Mouse (Mus musculus): ENCODE data around the gene Ttc28.

The Ttc28 gene

DNA sequence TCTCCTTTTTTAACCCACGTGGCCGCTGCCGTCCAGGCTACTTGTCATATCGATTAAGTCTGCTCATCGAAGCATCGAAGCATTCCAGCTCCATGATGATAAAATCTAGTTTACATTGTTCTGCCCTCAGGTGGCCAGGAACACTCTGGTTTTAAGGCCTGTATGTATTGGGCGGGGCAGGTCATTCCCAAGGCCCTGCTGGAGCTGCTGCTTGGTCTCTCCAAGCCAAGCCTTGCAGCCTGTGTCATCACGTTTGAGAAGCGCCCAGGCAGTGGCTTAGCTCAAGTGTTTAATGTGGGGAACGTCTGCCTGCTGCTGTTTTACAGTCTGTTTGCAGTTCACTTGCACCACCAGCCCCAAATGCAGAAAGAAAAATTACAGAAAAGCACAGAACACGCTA is 132.5 kb downstream of the Ttc28 start:
- DNase-seq: no peak

GRCm38 (mm10) chr5:111012587-111012986 is 133.0 kb downstream of the Ttc28 start:
- no peak for DNase-seq

DNA sequence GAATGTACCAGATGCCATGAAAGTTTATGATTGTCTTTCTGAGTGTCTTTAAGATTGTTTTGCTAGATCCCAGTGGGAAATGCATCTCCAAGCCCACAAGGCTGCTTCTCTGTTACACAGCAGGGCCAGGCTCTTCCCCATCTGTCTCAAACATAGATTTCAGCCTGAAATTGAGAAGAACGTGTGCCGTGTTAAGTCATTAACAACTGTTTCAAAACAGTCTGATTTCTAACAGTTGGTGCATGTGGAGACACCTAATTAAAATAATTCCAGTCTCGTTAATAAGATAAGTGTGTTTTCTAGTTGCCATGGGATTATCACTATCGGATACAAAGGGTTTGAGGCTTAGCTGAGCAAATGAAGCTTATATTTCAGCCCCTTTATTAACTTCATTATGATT is 135.4 kb downstream of the Ttc28 start:
- no peak for DNase-seq

GRCm38 (mm10) chr5:111017319-111017718 is 137.7 kb downstream of the Ttc28 start:
- no peak for DNase-seq

DNA sequence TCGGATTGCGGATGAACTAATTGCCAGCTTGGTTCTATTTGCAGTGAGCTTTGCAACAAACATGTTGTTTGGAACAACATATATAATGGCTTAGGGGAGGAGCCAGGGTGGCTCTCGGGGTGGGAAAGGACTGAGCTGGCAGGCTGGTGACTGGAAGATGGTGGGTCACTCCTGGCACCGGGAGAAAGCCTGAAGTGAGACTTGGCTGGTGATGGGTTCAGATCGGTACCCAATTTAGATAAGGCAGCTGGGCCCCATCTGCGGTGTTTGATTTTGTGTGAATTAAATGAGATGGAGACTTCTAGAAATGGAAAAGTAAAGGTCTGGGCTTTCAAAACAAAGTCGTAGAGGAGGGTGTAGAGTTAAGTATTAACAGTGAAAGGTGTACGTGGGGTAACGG is 142.7 kb downstream of the Ttc28 start:
- no peak for DNase-seq

DNA sequence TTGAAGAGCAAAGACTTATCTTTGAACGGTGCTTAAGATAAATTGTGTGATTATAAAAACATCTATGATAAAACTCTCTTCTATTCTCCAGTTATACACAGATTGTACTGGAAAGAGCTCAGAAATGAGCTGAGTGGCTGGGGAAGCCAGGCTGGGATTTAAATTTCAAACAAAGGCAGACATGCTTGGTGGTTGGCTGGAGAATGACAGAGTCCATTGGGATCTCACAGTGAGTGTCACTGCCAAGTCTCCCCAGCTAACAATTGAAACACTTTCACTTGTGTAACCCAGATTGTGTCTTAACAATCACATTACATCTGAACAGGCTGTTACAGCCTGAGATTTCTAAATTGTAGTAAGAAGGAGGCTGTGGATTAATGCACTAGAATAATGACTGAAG is 143.3 kb downstream of the Ttc28 start:
- DNase-seq: no peak

DNA sequence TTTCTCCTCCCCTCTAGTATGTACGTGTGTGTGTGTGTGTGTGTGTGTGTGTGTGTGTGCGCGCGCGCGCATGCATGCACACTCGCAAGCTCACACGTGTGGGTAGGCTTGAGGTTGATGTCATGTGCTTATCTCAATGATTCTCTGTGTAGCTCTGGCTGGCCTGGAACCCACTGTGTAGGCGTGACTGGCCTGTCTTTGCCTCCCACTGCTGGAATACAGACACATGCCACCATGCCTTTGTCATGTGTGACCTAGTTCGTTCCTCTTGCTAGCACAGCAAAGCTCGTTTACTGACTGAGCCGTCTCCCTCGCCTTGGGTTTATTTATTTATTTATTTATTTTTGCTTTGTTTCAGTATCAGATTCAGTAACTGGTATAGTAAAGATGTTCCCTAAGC is 145.0 kb downstream of the Ttc28 start:
- DNase-seq: no peak

DNA sequence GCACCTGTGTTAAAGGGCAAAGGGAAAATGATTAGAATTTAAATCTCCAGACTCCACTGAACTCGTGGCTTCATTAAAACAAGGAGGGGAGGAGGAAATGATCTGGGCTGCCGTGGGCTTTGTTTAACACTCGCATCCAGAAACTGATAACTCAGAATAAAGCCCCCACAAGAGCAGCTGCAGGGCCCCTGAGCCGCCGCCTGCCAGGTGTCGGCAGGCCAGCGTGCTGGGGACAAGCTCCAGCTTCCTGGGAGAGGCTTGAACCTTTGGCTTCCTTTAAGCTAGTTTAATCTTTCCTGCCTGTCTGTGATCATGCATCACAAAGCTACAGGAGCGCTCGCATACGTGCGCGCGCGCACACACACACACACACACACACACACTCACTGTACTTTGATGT is 145.9 kb downstream of the Ttc28 start:
- no peak for DNase-seq

GRCm38 (mm10) chr5:111026209-111026608 is 146.6 kb downstream of the Ttc28 start:
- DNase-seq: no peak

DNA sequence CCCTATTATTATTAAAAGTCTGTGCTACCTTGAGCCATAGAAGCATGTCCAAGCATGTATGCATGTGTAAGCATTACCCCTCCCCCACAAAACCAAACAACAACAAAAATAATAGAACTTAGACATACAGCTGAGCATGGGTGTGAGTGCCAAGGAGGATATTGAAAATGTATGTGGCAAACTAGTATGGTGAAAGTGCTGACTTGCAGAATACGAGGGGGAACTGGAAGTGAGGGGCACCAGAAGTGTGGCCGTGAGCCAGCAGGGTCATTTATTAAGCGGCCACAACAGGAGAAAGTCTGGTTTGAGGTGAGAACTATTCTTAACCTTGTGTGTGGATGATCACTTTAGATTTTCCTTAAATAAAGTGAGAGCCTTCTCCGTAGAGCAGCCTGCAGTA is 148.7 kb downstream of the Ttc28 start:
- DNase-seq: no peak

- DNase-seq: no peak
Observed at GRCm38 (mm10) chr5:111028952-111029351, 149.3 kb downstream of the Ttc28 start.

DNA sequence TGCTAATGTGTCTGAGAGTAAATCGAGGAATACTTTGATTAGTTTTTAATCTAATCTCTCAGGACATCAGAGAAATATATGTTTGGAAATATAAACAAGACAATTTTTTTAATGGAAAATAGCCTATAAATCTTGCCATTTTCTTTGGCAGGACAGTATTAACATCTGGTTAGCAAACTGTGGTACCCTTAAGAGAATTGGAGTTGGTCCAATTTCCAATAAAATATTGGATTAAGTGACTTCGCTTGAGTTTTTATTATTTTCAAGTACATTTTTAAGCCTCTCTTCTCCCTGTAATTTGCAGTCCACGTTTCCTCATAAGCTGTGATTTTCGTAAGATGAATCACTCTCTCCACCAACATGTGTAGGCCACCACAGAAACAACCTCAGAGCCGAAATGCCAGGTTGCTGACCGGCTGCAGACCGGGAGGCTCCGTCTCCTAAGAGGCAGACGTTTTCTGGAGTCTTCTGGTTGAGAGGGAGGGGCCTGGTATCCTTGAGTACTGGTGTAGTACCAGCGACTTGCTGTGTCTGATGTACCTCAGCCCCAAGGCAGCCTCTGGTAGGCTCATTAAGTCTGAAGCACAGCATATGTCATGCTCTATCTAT is 153.2 kb downstream of the Ttc28 start:
- no peak for DNase-seq

GRCm38 (mm10) chr5:111033489-111033888 is 153.9 kb downstream of the Ttc28 start:
- DNase-seq: no peak

- no peak for DNase-seq
Observed at GRCm38 (mm10) chr5:111037123-111037748, 157.6 kb downstream of the Ttc28 start.

GRCm38 (mm10) chr5:111039771-111040170 is 160.2 kb downstream of the Ttc28 start:
- no peak for DNase-seq

DNA sequence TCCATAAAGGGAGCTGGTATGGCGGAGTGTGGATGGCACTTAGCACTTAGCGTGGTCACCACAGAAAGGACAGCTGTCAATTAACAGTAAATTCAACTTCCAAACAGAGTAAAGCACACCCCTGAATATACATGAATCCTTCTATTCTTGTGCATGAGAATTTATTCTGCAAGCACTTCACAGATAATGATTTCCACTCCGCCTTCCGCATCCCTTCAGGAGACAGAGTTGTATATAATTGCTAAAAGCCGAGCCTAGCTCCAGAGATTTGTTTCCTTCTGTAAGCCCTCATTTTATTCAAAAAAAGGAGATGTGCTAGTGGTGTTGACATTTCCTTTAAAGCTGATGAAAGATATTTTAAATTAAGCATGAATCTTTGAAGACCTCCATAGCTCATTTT is 162.3 kb downstream of the Ttc28 start:
- DNase-seq: no peak

DNA sequence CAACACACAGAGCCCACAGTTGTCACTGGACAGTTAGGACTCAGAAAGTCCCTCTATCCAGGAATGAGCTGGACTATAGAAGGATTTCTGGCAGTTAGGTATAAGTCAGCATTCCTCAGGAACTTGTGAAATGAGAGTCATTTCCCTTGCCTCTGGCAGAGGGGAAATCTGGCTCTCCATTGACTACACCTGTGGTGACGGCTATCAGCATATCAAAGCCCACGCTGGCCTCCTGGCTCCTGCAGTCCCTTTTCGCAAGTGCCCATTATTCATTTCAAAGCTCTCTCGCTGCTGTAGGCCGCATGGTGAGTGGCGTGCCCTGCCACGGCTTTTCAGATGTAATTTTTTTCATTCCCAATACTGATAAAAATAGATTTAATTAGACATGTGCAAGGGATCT is 164.6 kb downstream of the Ttc28 start:
- DNase-seq: no peak

DNA sequence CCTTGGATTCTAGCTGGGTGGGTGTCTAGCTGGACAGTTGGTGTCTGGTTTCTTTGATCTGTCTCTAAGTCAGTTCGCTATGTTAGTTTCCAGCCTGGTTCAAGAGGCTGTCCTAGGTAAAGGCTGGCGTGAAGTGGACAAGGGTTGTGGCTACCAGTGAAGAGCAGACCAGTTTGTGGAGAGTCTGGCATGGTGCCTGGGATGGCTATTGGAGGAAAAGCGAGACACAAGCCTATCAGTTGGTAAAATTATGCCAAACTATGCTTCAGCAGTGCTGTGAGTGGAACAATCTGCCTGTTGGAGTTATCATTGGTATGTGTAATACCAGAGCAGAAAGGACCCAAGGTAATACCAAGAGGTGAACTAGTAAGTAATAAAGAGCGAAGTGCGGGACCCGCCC is 166.8 kb downstream of the Ttc28 start:
- DNase-seq: no peak

DNA sequence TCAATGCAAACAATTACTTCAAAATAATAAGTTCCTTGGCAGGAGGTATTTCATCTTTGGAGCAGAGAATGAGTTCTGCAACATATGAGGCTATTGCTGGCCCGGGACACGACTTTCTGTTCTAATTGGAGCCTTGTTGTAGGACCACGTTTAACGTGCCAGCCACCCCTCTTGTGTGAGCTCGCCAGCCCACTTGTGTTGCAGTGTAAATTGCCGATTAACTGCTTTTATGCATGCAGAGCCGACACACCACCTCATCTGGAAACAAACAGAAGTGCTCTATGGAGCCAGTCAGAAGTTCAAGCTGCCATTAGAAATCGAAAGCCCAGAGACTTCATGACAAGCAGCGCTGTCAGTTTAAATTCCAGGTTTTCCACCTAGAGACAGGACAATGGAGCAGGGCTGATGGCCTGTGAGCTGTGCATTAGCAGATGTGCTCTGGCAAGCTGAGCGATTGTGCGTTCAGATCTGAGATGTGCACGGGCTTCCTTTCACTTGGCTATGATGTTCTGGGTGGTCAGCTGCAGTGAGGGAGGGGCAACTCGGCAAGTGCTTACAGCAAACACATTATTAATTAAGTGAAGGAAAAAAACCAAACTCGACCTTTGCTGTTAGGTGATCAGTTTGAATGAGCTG is 167.4 kb downstream of the Ttc28 start:
- DNase-seq: no peak

DNA sequence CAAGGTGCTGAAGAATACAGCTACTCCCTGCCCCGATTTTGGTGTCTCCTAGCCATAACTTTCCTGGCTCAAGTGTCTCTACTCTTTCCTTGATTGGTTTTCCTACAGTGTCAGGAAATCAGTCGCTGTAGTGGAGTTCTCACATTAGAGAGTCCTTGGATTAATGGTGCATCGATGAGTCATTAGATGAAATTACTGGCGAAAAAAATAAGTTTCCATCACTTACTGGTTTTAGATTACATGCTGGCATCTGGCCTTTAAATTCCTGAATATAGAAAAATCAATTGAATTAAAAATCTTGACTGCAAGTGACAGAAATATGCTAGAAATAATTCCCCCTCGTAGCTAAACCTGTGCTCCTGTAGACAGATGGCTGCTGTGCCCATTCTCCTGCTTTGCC is 168.4 kb downstream of the Ttc28 start:
- no peak for DNase-seq

GRCm38 (mm10) chr5:111049584-111049983 is 170.0 kb downstream of the Ttc28 start:
- no peak for DNase-seq

DNA sequence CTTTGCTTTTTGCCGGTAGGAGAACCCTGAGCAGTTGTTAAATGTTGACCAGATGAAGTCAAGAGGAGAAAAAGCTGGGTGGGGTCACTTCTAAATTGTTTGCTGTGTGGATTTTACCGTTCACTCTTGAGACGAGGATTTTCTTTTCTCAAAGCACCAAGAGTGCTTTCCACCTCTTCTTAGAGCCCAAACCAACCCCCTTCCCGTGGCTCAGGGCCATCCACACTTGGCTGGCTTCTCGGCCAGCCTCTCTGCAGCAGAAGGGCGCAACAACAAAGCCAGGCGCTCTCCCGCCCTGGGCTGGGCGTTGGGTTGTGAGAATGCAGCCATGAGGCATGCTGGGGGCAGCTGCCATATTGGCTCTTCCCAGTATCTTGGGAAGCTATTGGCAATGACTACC is 170.5 kb downstream of the Ttc28 start:
- DNase-seq: no peak

GRCm38 (mm10) chr5:111054380-111054779 is 174.8 kb downstream of the Ttc28 start:
- DNase-seq: no peak

DNA sequence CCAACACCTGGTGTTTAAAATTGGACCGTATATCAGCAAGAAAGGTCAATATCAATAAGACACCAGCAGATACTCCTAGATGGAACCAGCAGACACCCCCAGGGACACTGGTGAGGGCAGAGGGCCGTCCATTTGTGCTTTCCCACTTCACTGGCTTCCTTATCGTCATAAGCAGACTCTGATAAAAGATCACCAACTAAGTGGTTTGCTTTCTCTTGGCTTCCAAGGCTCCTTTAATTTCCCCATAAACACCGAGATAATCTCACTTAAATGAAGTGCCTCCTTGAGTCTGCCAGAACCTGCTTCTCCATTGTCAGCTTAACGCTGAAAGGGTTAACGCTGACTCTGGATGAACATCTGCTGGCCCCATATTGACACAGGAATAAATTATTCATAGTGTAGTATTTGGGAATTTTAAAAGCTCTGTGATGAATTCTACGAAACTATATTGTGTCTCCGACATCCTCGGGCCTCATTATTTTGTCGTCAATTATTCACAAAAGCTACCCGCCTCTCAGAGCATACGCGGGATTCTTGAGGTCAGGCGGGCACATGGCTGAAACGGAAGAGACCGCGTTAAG is 175.3 kb downstream of the Ttc28 start:
- DNase-seq: peak; percentile 49
